Mouse (Mus musculus) layer of hippocampus, postnatal 36 days (tissue): Measurements from ENCODE around the gene Ext2. TPM values are rescaled to one million over a fixed set of nuclear protein-coding genes. Genes with fewer than 3 reads are reported as not detected.

Experiments
- DNase-seq, 2 experiments: peaks; one replicate each; pipeline ENCODE4 v3.0.0; 2022
- total RNA-seq, 2 experiments: library from RNA; stranded (reverse); gene quantifications; 2 replicates each; pipeline ENCODE4 v1.2.3; 2021

The Ext2 gene
- total RNA-seq, 2 experiments from 2014 or later: 49.6 to 55.9 TPM

GRCm38 (mm10) chr2:93729585-93729984 is 92.8 kb downstream of the Ext2 start:
- DNase-seq: no peak

DNA sequence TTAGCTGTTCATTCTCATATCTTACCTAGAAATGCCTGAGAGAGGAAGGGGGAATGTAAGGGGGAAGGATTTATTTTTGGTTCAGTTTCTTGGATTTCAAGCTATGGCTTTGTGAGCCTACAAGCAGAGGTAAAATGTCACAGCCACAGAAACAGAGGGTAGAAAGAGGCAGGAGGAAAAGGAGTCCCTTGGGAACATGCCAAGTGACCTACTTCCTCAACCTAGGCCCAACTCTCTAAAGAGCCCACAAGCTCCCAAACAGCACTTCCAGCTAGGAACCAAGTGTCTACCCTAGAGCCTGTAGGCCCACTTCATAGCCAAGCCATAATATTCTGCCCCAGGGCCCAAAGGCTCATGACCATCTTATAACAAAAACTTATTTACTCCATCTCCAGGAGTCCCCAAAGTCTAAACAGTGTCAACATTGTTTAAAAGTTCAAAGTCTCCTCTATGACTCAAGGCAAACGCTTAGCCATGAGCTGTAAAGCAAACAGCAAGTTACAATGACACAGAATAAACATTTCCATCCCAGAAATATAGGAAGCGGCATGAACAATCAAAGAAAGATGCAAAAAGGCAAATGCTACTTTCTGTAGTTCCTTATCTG is 99.1 kb downstream of the Ext2 start:
- DNase-seq: no peak

DNA sequence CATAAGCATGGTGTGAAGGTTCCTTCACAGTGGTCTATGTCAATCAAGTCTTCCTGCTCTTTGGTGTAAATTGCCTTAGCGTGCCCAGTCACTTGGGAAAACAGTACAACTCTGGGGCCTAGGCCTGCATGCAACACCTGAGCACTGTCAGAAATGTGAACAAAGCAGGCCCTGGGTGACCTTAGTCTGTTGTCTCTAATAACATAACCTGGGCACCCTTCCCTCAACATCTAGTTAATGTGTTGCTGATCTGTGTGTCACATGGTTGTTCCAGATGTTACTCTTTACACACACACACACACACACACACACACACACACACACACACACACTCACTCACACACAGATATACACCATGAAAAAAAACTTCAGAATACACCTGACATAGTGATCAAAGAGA is 101.4 kb downstream of the Ext2 start:
- DNase-seq: no peak

DNA sequence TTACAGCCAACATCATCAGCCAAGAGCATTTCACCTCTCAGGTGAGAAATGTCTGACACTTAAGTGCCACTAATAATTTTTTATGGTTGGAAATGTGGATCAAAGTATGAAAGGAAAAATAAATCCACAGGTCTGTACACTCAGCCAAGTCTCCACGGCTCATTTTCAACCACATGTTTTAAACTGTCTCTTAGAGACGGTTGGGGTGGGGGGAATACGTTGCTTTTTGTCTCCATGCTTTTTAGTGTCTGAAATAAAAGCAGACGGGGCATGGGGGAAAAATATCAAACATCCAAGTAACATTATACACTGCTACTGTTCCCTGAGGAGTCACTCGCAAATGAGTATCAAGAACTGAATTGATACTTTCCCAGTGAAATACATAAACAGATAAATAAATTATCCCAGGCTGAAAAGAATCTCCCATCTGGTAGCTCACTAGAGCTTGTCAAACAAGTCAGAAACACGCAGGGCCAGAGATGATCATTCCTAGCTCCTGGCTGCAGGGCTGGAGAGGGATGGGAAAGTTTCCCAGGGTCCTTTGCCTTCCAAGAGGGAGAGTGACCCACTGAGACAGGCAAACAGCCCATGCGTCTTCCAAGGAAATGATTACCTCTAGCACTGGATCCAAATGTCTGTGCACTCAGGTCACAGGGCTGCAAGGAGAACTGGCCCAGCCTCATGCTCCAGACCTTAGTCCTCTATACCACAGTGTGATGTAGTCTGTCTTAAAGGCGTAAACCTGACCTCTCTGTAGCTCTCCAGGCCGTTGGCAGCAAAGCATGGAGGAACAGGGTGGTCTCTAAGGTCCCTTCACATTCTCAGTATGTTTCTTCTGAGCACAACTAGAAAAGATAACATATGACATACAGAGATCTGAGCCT is 102.3 kb downstream of the Ext2 start:
- no peak for DNase-seq

DNA sequence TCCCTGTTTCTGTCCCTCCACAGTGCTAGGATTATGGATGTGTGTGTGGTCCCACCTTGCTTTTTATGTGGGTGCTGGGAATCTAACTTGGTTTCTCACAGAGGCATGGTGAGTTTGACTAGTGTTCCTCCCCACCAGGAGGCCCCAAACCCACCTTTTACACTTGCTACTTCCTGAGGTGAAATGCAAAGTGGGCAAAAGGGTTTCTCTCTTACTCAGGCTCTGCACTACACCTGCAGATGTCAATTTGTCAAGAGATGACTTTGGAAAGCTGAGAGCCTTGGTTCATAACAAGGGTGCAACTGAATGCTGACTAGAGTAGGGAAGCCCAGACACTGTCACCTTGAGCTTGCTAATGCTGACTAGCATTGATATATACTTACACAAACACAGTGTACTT is 109.1 kb downstream of the Ext2 start:
- no peak for DNase-seq

DNA sequence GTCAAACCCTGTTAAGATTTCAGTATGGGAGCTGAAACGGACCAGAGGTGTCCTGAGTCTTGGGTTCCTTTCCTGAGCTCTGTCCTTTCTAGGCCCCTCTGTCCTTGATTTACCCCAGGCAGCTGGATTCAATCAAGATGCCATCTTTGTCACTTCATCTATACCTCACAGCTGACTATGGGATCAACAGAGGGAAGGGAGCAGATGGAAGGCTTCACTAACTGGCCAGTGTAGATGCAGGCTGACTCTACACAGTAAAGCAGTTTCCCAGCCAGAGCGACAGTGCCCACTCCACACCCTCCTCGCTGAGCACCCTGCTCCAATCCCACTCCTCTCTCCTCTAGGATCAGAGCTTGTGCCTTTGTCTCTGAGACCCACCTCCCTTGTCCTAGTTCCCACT is 110.9 kb downstream of the Ext2 start:
- no peak for DNase-seq

- DNase-seq: no peak
Measured at GRCm38 (mm10) chr2:93709696-93710095, 112.7 kb downstream of the Ext2 start.

GRCm38 (mm10) chr2:93709241-93709640 is 113.1 kb downstream of the Ext2 start:
- DNase-seq: no peak

DNA sequence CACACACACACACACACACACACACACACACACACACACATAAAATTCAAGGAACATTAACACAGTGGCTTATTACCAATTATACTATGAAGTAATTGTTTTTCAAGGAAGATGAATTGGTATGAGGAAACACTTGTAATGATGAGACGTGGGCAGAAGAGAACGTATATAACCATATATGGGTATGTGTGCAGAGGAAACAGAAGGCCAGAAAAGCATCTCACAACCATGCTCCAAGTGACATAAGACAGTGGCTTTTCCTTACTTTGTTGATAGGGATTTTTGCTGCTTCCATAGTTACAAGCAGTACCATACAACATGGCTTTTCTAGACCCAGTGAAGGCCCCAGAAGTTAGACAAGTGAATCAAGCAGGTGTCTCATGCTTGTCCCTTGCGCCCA is 115.5 kb downstream of the Ext2 start:
- no peak for DNase-seq

GRCm38 (mm10) chr2:93706407-93706806 is 116.0 kb downstream of the Ext2 start:
- no peak for DNase-seq

- no peak for DNase-seq
Measured at GRCm38 (mm10) chr2:93704195-93704594, 118.2 kb downstream of the Ext2 start.

GRCm38 (mm10) chr2:93702936-93703926 is 119.1 kb downstream of the Ext2 start:
- no peak for DNase-seq

DNA sequence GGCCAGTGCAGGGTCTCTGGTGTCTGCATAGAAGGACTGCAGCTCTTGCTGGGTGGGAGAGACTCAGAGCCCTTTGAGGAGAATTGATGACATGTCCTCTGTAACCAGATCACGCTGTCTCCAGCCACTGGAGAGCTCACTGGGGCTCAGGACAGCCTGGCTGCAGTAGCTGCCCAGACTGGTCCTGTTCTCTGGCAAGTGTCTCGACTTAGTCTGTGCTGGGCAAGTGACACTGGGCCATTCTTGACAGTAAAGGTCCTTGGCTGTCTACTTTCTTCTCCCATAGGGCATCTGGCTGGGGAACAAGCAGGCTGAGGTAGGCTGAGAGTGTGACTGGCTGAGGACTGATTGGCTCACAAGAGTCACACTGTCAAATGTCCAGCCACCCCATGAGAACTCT is 123.0 kb downstream of the Ext2 start:
- no peak for DNase-seq

DNA sequence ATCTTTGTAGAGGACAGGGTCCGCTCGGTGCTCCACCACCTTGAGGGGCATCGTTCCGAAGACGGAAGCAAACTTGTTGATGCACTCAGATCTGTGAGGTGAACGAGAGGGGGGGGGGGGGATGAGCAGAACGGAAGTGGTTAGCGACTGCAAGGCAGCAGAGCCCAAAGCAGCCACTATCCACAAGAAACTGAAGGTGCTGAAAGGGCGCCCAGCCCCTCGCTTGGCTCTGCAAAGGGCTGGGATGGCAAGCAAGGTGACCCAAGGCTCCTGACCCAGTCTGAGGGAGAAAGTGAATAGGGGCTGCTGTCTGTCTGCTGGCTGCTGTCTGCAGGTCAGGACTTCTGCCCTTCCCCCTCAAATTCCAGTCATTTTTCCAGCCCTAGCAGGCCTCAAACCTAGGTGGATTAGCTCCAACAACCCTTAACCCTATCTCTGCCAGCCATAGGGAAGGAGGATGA is 126.2 kb downstream of the Ext2 start:
- no peak for DNase-seq

- DNase-seq: no peak
Measured at GRCm38 (mm10) chr2:93693101-93693500, 129.3 kb downstream of the Ext2 start.

DNA sequence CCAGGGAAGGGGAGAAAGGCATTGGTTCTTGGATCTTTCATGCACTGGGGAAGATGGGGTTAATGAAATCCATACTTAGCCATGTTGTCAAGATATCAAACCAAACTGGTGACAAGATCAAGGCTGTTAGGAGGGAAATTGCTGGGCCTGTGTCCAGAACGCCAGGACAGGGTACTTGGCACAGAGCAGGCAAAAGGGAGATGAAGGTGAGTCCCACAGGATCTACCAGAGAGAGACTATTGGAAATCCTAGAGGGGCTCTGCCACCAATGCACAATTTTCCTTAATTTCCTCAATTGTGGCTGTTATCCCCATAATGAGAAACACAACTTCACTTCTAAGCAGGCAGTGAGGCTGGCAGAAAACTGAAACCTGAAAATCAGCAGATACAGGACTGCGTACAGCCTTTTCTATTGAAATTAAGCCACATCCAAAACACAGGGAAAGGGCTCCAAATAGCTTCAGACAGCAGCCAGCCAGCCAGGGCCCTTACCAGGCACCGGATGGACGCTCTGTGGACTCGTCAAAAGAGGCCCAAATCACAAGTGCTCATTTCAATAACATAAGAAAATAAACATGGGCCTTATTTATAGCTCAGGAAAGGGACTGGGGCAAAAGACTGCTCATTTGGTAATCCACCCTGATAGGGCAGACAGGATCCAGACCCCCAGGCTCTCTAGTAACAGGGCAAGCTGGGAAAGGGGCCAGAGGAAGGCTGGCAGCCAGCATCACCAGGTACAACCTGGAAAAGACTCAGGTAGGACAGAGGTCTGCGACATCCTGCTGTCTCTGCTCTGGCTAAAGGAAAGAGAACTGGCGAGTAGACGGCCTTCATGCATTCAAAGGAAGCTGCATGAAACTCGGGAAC is 132.1 kb downstream of the Ext2 start:
- DNase-seq: no peak

DNA sequence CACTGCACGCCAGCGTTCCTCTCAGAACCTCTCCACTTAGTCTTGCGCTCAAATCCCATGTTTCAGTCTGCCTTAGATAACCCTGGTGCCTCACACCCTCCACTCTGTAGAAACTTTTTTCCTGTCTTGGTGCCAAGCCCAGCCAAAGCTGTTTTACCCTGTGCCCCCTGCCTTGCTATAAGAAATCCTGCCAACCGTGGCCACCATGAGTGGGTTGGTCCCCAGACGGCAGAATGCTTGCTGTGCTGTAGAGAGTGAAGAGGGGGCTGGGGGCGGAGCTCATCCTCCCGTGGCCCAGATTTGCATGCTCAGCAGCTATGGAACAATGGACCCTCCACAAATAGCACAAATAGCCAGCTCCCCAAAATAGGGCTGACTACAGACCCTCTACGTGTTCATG is 138.7 kb downstream of the Ext2 start:
- DNase-seq: no peak

GRCm38 (mm10) chr2:93682601-93683202 is 139.7 kb downstream of the Ext2 start:
- DNase-seq: no peak

- no peak for DNase-seq
Measured at GRCm38 (mm10) chr2:93681321-93681720, 141.0 kb downstream of the Ext2 start.

DNA sequence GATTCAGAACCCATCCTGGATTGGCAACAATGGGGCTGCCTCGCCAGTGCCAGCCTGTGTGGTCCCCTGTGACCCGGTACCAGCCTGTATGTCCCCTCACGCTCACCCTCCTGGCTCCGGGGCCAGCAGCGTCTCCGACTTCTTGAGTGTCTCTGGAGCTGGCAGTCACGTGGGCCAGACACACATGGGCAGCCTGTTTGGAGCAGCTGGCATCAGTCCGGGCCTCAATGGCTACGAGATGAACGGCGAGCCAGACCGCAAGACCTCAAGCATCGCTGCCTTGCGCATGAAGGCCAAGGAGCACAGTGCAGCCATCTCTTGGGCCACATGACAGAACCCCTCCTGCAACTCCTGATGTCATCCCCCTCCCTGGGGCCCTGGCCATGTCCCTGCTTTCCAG is 145.1 kb downstream of the Ext2 start:
- DNase-seq: no peak

DNA sequence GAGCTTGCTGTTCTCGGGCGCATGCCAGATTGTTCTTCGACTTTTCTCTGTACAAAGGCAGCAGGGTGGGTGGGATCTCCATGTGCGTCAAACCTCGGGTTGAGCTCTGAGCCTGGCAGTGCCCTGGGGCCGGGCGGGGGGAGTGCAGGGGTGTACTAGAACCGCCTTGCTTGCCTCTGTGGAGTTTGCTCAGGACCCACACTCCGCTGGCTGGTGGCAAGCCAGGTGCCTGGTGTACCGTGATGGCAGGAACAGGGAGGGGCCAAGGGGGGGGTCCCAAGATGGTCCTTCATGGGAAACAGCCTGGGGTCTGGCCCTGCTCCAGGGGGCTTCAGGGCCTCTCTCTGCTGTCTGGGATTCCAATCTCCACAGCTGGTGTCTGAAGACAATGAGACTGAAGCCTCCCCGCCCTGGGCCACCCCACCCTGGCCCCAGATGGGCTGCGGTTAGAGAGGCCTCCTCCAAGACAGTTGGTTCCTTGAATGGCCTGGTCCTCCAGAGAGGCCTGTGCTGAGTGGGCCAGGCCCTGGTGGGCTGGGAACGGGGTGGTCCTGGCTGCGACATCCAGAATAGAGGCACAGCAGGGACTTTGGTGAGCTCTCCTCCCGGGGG is 150.7 kb downstream of the Ext2 start:
- DNase-seq: no peak
